Mouse (Mus musculus) heart, adult 2 months (tissue): ENCODE results near the gene Sema7a.
A peak's percentile ranks its signal among the peaks of the same experiment; 100 is the strongest.

Experiments used
- CTCF ChIP-seq: fragments of 200-600 bp; IDR thresholded peaks from 2 replicates; pipeline ENCODE4 v1.8.1; 2022; ENCODE audit warnings: antibody characterized with exemption, mild to moderate bottlenecking, moderate library complexity
- EP300 ChIP-seq: fragments of 200-500 bp; IDR thresholded peaks from 2 replicates; pipeline ENCODE4 v1.6.1; 2011; ENCODE audit warnings: low read depth, low read length, control low read depth; ENCODE audit not compliant: insufficient read depth
- POLR2A ChIP-seq: fragments of 200-500 bp; IDR thresholded peaks from 2 replicates; pipeline ENCODE4 v1.6.1; 2011; ENCODE audit warnings: mild to moderate bottlenecking, low read depth, low read length, control low read depth; ENCODE audit not compliant: insufficient read depth

DNA sequence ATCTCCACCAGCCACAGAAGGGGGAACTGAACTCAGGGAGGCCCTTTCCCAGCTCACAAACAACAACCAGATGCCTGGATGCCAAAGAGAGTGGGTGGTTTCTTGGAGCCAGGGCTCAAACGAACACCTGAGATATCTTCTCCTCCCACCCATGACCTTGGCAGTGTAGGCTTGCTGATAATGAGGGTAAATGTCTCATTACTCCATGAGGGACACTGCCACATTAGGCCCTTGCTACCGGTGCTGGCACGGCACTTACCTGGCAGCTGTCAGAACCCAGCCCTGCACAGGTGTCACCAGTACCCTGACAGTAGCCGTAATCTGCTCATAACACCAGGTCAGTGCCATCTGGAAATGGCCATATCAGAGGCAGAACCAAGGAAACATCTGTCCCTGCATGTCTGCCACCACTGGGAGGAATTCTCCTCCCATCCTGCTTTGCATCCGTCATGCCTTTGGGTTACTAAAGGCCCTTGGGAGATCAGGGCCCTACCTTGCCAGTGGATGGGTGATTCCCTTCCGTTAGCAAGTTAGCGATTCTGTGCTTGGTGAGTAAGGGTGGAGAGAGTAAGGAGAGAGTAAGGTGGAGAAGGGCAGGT, 8.5 kb downstream of the Sema7a start:
- TF ChIP-seq CTCF (no peak), POLR2A (no peak), EP300 (0 out of 2 replicates have a peak, but pooled peaks have one; percentile 60)
